ENCODE assay signal across 26 mouse cellular contexts in genomic region chr4:156021942-156022419, GRCm38 (mm10). TPM values are rescaled to one million over a fixed set of nuclear protein-coding genes. Genes with fewer than 3 reads are reported as not detected.
DNase-seq lines count a peak whose midpoint lies in the region; ATAC-seq and TF ChIP-seq lines count a peak whose summit lies in the region.
"Had no signal": no experiment of that assay in that cellular context is flagged by ENCODE, and none has a peak within 500 bp of the region (broad histone marks: within the 10 kb centered on the region; RNA-seq: fewer than 3 reads in every experiment).

No protein-coding gene starts in this region.

- 40% methylated on average over 9 of the region's 9 CpGs for WGBS in heart, embryonic 16.5 days
- WGBS in hindbrain, embryonic 14.5 days = 84% methylated on average over 9 of the region's 9 CpGs

- intact Hi-C loops in heart, postnatal 10 days (cut with DNase I) = no loop called here

- peak; percentile 54 for TF ChIP-seq POLR2A in CH12.LX (IDR thresholded peaks at IDR 0.05; ENCODE audit: low read depth, low read length)

- TF ChIP-seq EP300 in CH12.LX (IDR thresholded peaks at IDR 0.05; ENCODE audit: low read length) = 0 out of 2 replicates have a peak, but pooled peaks have one; percentile 25

- H3K4me3 ChIP-seq in heart, embryonic 16.5 days (ENCODE audit: low read length) = no peak overlapping the region
- peak overlapping the region in 2 of 3 experiments; percentile 38 to 44 for H3K4me3 ChIP-seq in CH12.LX (replicated peaks in 1 of 3; ENCODE audit: low read depth in 2 of 3, low read length in 2 of 3, poor library complexity in 1 of 3)
- no peak overlapping the region for H3K4me3 ChIP-seq in hindbrain, embryonic 14.5 days (replicated peaks; ENCODE audit: low read length)
- H3K4me3 ChIP-seq: embryonic facial prominence, embryonic 10.5 days; forebrain, embryonic 13.5 days; hindbrain, embryonic 15.5 days; neural tube, embryonic 13.5 days had no signal

- no peak overlapping the region for H3K4me2 ChIP-seq in heart, embryonic 16.5 days (ENCODE audit: low read depth, low read length)
- H3K4me2 ChIP-seq in CH12.LX (ENCODE audit: insufficient read depth, low read depth, poor library complexity, severe bottlenecking) = peak overlapping the region; percentile 35
- H3K4me2 ChIP-seq in hindbrain, embryonic 14.5 days (replicated peaks) = no peak overlapping the region
- H3K4me2 ChIP-seq: forebrain, embryonic 13.5 days; hindbrain, embryonic 15.5 days; liver, embryonic 11.5 days; lung, embryonic 14.5 days; neural tube, embryonic 13.5 days had no signal

- peaks cover 16% of the 10 kb centered on the region for H3K4me1 ChIP-seq in heart, embryonic 16.5 days (ENCODE audit: control insufficient read depth, insufficient read depth, low read length)
- H3K4me1 ChIP-seq in CH12.LX (ENCODE audit: control insufficient read depth in 1 of 2, insufficient read depth in 2 of 2) = peaks cover 10 to 52% of the 10 kb centered on the region in 2 experiments
- no peaks in the 10 kb centered on the region for H3K4me1 ChIP-seq in hindbrain, embryonic 14.5 days (replicated peaks; ENCODE audit: control insufficient read depth, insufficient read depth, low read length)
- H3K4me1 ChIP-seq: embryonic facial prominence, embryonic 10.5 days; forebrain, embryonic 13.5 days; hindbrain, embryonic 15.5 days; neural tube, embryonic 13.5 days had no signal

- in situ Hi-C loops in CH12.LX (cut with MboI; ENCODE audit: low pct_ligation_motif_present, low pct_unique_long_range_greater_than_20kb, low sequenced_read_pairs) = no loop called here

- dilution Hi-C loops in CH12.LX (cut with MboI; ENCODE audit: extremely low pct_ligation_motif_present, extremely low pct_unique_long_range_greater_than_20kb, low sequenced_read_pairs) = no loop called here

- 0 out of 2 replicates have a peak, but pooled peaks have one; percentile 42 for ATAC-seq in heart, embryonic 16.5 days (replicated peaks; ENCODE audit: extremely low read depth, insufficient read depth, low FRiP score)
- peak; percentile 23; the same call in 1 of the 2 replicates for ATAC-seq in megakaryocyte, adult 5-6 weeks (ENCODE audit: poor library complexity, severe bottlenecking)
- no peak for ATAC-seq in hindbrain, embryonic 14.5 days (ENCODE audit: low FRiP score)
- ATAC-seq: forebrain, embryonic 13.5 days; midbrain, embryonic 16.5 days had no signal

- H3K9ac ChIP-seq in heart, embryonic 16.5 days (ENCODE audit: low read length) = no peak overlapping the region
- H3K9ac ChIP-seq in CH12.LX (ENCODE audit: insufficient read depth, low read depth) = peak overlapping the region; percentile 38
- H3K9ac ChIP-seq in hindbrain, embryonic 14.5 days = no peak overlapping the region
- H3K9ac ChIP-seq: forebrain, embryonic 13.5 days; hindbrain, embryonic 15.5 days; lung, embryonic 14.5 days; neural tube, embryonic 13.5 days had no signal

- H3K27me3 ChIP-seq in heart, embryonic 16.5 days (ENCODE audit: control insufficient read depth, insufficient read depth, low read length) = no peaks in the 10 kb centered on the region
- no peaks in the 10 kb centered on the region for H3K27me3 ChIP-seq in CH12.LX (replicated peaks)
- no peaks in the 10 kb centered on the region for H3K27me3 ChIP-seq in hindbrain, embryonic 14.5 days (ENCODE audit: control insufficient read depth, insufficient read depth, low read length)
- H3K27me3 ChIP-seq: forebrain, embryonic 13.5 days; hindbrain, embryonic 15.5 days; neural tube, embryonic 13.5 days had no signal

- H3K9me3 ChIP-seq in heart, embryonic 16.5 days (replicated peaks; ENCODE audit: control insufficient read depth, low read length) = no peaks in the 10 kb centered on the region
- H3K9me3 ChIP-seq in CH12.LX (replicated peaks; ENCODE audit: low read length) = no peaks in the 10 kb centered on the region
- H3K9me3 ChIP-seq in hindbrain, embryonic 14.5 days (ENCODE audit: control insufficient read depth, low read length) = no peaks in the 10 kb centered on the region
- H3K9me3 ChIP-seq: embryonic facial prominence, embryonic 10.5 days; forebrain, embryonic 13.5 days; hindbrain, embryonic 15.5 days; neural tube, embryonic 13.5 days had no signal

- no peak for TF ChIP-seq RAD21 in CH12.LX (IDR thresholded peaks at IDR 0.05; ENCODE audit: low read depth, low read length)

- H3K36me3 ChIP-seq in heart, embryonic 16.5 days (ENCODE audit: control insufficient read depth, insufficient read depth) = no peaks in the 10 kb centered on the region
- H3K36me3 ChIP-seq in CH12.LX (replicated peaks in 1 of 2; ENCODE audit: control insufficient read depth in 1 of 2, insufficient read depth in 1 of 2, low read length in 1 of 2) = peaks cover 0 to 18% of the 10 kb centered on the region in 2 experiments
- H3K36me3 ChIP-seq in hindbrain, embryonic 14.5 days (replicated peaks; ENCODE audit: control insufficient read depth, insufficient read depth) = peaks cover 3% of the 10 kb centered on the region; the same call in 1 of the 2 replicates

- no peak for TF ChIP-seq CTCF in CH12.LX (conservative IDR thresholded peaks at IDR 0.05 in 1 of 2, IDR thresholded peaks at IDR 0.05 in 1 of 2; ENCODE audit: low read depth in 2 of 2, low read length in 2 of 2)

- H3K27ac ChIP-seq in heart, embryonic 16.5 days (ENCODE audit: low read length) = no peak overlapping the region
- peak overlapping the region; percentile 92 for H3K27ac ChIP-seq in CH12.LX (ENCODE audit: insufficient read depth, low read depth)
- no peak overlapping the region for H3K27ac ChIP-seq in hindbrain, embryonic 14.5 days
- H3K27ac ChIP-seq: embryonic facial prominence, embryonic 10.5 days; forebrain, embryonic 13.5 days; hindbrain, embryonic 15.5 days; kidney, postnatal 0 days; neural tube, embryonic 13.5 days had no signal

- no peak for DNase-seq in heart, postnatal 10 days
- no peak for DNase-seq in CH12.LX (ENCODE audit: extremely low read depth)
- peak; percentile 48 for DNase-seq in thymus, postnatal 14 days
- no peak for DNase-seq in frontal cortex, postnatal 10 days (ENCODE audit: low spot score in 2 of 2)
- no peak for DNase-seq in adrenal gland, adult (ENCODE audit: inconsistent age in 2 of 2, low spot score in 1 of 2)
- no peak for DNase-seq in hindbrain, embryonic 14.5 days (ENCODE audit: low spot score)
- DNase-seq: cerebellum, adult 11 months; cerebellum, postnatal 25 days; heart, postnatal 14 days; kidney, adult 11 months; layer of hippocampus, postnatal 36 days; left cerebral cortex, postnatal 4 days; lung, embryonic 14.5 days; right cerebral cortex, postnatal 25 days had no signal

- H3K79me2 ChIP-seq in CH12.LX (replicated peaks; ENCODE audit: control insufficient read depth, extremely low read depth, insufficient read depth, poor library complexity, severe bottlenecking) = no peaks in the 10 kb centered on the region

TF ChIP-seq in CH12.LX, 34 proteins besides CTCF, POLR2A, EP300 and RAD21 (continues in another document):
- TF ChIP-seq MAX (IDR thresholded peaks at IDR 0.05; ENCODE audit: low read length) (peak; percentile 72), SIN3A (IDR thresholded peaks at IDR 0.05; ENCODE audit: low read length) (peak; percentile 71), NELFE (IDR thresholded peaks at IDR 0.05; ENCODE audit: low read depth, low read length) (peak; percentile 45; the same call in 1 of the 2 replicates)

RNA-seq across cellular contexts. Expression of gene Tnfrsf18, which starts 4.0 kb away (rescaled TPM):
- 2.3 and 2.6 TPM in 2 replicates for polyA plus RNA-seq in heart, embryonic 16.5 days (2015; fragmentation: Nextera tagmentation; extraction: Ambion mirVana)
- total RNA-seq in heart, postnatal 10 days (2021) = under 1 TPM in 1 of 2 experiments, not detected in 1; 0.29 TPM
- total RNA-seq in CH12.LX (2012; rRNA removed) = 52.1 and 76.1 TPM in 2 replicates
- total RNA-seq in CH12.LX (2014; rRNA removed) = 48.8 and 50.7 TPM in 2 replicates
- polyA plus RNA-seq in CH12.LX (2012; ENCODE audit: insufficient read length, low read depth) = 38.8 and 48.4 TPM in 2 replicates
- 2.7 and 10.3 TPM in 2 replicates for total RNA-seq in megakaryocyte, adult 5-6 weeks (2015)
- total RNA-seq in megakaryocyte, adult 5-6 weeks (2017) = 6.0 and 7.2 TPM in 2 replicates
- 1.9 and 2.3 TPM in 2 replicates for polyA plus RNA-seq in hindbrain, embryonic 14.5 days (2014; fragmentation: Nextera tagmentation; extraction: Ambion mirVana)
- total RNA-seq: layer of hippocampus, adult 18-20 months; layer of hippocampus, postnatal 36 days; left cerebral cortex, postnatal 4 days had no signal

RNA-seq across cellular contexts. Expression of gene Tnfrsf4, which starts 8.3 kb away (rescaled TPM):
- 0.95 and 1.5 TPM in 2 replicates for polyA plus RNA-seq in heart, embryonic 16.5 days (2015; fragmentation: Nextera tagmentation; extraction: Ambion mirVana)
- under 1 TPM; 0.62 to 0.93 TPM for total RNA-seq in heart, postnatal 10 days (2021)
- total RNA-seq in CH12.LX (2012; rRNA removed) = 21.7 and 28.2 TPM in 2 replicates
- total RNA-seq in CH12.LX (2014; rRNA removed) = 73.5 and 86.1 TPM in 2 replicates
- polyA plus RNA-seq in CH12.LX (2012; ENCODE audit: insufficient read length, low read depth) = 63.8 and 81.1 TPM in 2 replicates
- 1.5 and 2.1 TPM in 2 replicates for total RNA-seq in megakaryocyte, adult 5-6 weeks (2015)
- 1.2 and 2.8 TPM in 2 replicates for total RNA-seq in megakaryocyte, adult 5-6 weeks (2017)
- 0.79 TPM in 1 of 2 replicates, not detected in the other for polyA plus RNA-seq in hindbrain, embryonic 14.5 days (2014; fragmentation: Nextera tagmentation; extraction: Ambion mirVana)
- polyA plus RNA-seq: midbrain, embryonic 16.5 days had no signal

RNA-seq across cellular contexts. Expression of gene Sdf4, which starts 29.3 kb away (rescaled TPM):
- polyA plus RNA-seq in heart, embryonic 16.5 days (2015; fragmentation: Nextera tagmentation; extraction: Ambion mirVana) = 122 and 128 TPM in 2 replicates
- 100 to 1,000 TPM; 105 to 108 TPM for total RNA-seq in heart, postnatal 10 days (2021)
- 193 and 211 TPM in 2 replicates for total RNA-seq in CH12.LX (2012; rRNA removed)
- total RNA-seq in CH12.LX (2014; rRNA removed) = 210 and 227 TPM in 2 replicates
- polyA plus RNA-seq in CH12.LX (2012; ENCODE audit: insufficient read length, low read depth) = 167 and 193 TPM in 2 replicates
- total RNA-seq in megakaryocyte, adult 5-6 weeks (2015) = 43.6 and 57.5 TPM in 2 replicates
- total RNA-seq in megakaryocyte, adult 5-6 weeks (2017) = 216 and 221 TPM in 2 replicates
- polyA plus RNA-seq in hindbrain, embryonic 14.5 days (2014; fragmentation: Nextera tagmentation; extraction: Ambion mirVana) = 112 and 114 TPM in 2 replicates

RNA-seq across cellular contexts. Expression of gene B3galt6, which starts 29.5 kb away (rescaled TPM):
- 8.6 and 9.1 TPM in 2 replicates for polyA plus RNA-seq in heart, embryonic 16.5 days (2015; fragmentation: Nextera tagmentation; extraction: Ambion mirVana)
- total RNA-seq in heart, postnatal 10 days (2021) = 1 to 10 TPM; 3.4 to 3.7 TPM
- total RNA-seq in CH12.LX (2012; rRNA removed) (10.1 and 11.3 TPM in 2 replicates), CH12.LX (2014; rRNA removed) (8.6 and 9.9 TPM in 2 replicates)
- polyA plus RNA-seq in CH12.LX (2012; ENCODE audit: insufficient read length, low read depth) = 3.1 and 3.4 TPM in 2 replicates
- total RNA-seq in megakaryocyte, adult 5-6 weeks (2015) = 3.5 and 3.6 TPM in 2 replicates
- total RNA-seq in megakaryocyte, adult 5-6 weeks (2017) = 3.5 and 4.0 TPM in 2 replicates
- 38.4 and 38.8 TPM in 2 replicates for polyA plus RNA-seq in hindbrain, embryonic 14.5 days (2014; fragmentation: Nextera tagmentation; extraction: Ambion mirVana)

RNA-seq across cellular contexts. Expression of gene Ttll10, which starts 37.2 kb away (rescaled TPM):
- 0.33 and 0.37 TPM in 2 replicates for polyA plus RNA-seq in heart, embryonic 16.5 days (2015; fragmentation: Nextera tagmentation; extraction: Ambion mirVana)
- total RNA-seq in heart, postnatal 10 days (2021) = not detected
- total RNA-seq in CH12.LX (2012; rRNA removed) (0.04 TPM in 1 of 2 replicates, not detected in the other), CH12.LX (2014; rRNA removed) (not detected in 2 replicates)
- not detected in 2 replicates for polyA plus RNA-seq in CH12.LX (2012; ENCODE audit: insufficient read length, low read depth)
- not detected in 2 replicates for total RNA-seq in megakaryocyte, adult 5-6 weeks (2015)
- total RNA-seq in megakaryocyte, adult 5-6 weeks (2017) = not detected in 2 replicates
- polyA plus RNA-seq in hindbrain, embryonic 14.5 days (2014; fragmentation: Nextera tagmentation; extraction: Ambion mirVana) = 0.11 TPM in 1 of 2 replicates, not detected in the other
- total RNA-seq: granulocyte monocyte progenitor cell, adult 5-6 weeks; heart, postnatal 14 days; left cerebral cortex, postnatal 4 days; megakaryocyte progenitor cell, adult 5-6 weeks had no signal
- polyA plus RNA-seq: forebrain, embryonic 13.5 days; hindbrain, embryonic 15.5 days; midbrain, embryonic 16.5 days; neural tube, embryonic 13.5 days had no signal

Comparison
In these comparisons a context has a peak if more than half of its experiments do, and no peak if none do; other contexts are left out.
1. H3K4me3 ChIP-seq: peak in CH12.LX (2 of 3); none in heart, embryonic 16.5 days (single experiment) and hindbrain, embryonic 14.5 days (single experiment).
2. RNA of gene Tnfrsf18, which starts 4.0 kb away (total RNA-seq): 48.8 to 76.1 TPM in CH12.LX; 2.7 to 10.3 TPM in megakaryocyte, adult 5-6 weeks and 0.29 TPM in heart, postnatal 10 days; every median in the first group is over 4 times any median in the second.
3. RNA of gene Tnfrsf4, which starts 8.3 kb away (total RNA-seq): 21.7 to 86.1 TPM in CH12.LX; 1.2 to 2.8 TPM in megakaryocyte, adult 5-6 weeks and 0.62 to 0.93 TPM in heart, postnatal 10 days; every median in the first group is over 4 times any median in the second.